Mouse (Mus musculus): ENCODE results near the gene Ddx25.

Gene Ddx25

GRCm38 (mm10) chr9:35493733-35494092 is 64.6 kb downstream of the Ddx25 start:
- DNase-seq (ENCODE audit: low spot score in 2 of 2), result no peak

- no peak for DNase-seq (ENCODE audit: low spot score in 2 of 2)
Observed at GRCm38 (mm10) chr9:35493033-35493732, 65.1 kb downstream of the Ddx25 start.

GRCm38 (mm10) chr9:35491109-35491866 is 67.0 kb downstream of the Ddx25 start:
- DNase-seq (ENCODE audit: low spot score in 2 of 2), result no peak

- DNase-seq (ENCODE audit: low spot score in 2 of 2), result no peak
Observed at GRCm38 (mm10) chr9:35488496-35488895, 69.8 kb downstream of the Ddx25 start.
